Mouse (Mus musculus): ENCODE data around the gene Tctex1d4.

DNA sequence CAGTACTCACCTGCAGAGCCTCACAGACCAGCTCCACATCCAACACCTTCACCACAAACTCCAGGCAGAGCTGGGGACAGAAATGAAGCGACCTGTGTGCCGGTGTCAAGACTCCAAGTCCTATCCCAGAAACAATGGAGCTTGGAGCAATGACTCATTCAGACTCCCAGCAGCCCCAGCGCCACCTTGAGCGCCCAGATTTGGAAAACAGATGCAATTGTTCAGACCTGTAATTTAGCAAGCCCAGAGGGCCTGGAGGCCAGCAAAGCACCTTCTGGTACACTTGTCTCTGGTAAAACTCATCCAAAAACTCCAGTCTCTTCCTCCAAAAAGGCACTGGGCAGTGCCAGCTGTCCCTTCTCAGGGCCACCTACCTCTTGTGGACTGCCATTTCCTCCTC lies 4.4 kb upstream of the Tctex1d4 start:
- TF ChIP-seq ZNF384 (IDR thresholded peaks at IDR 0.05; ENCODE audit: low read depth, low read length) (no peak), MAFK (IDR thresholded peaks at IDR 0.05; ENCODE audit: insufficient read depth, low read depth, low read length) (no peak), ZC3H11A (IDR thresholded peaks at IDR 0.05; ENCODE audit: borderline replicate concordance, low read depth, low read length) (no peak), CHD2 (IDR thresholded peaks at IDR 0.05; ENCODE audit: low read depth, low read length) (no peak), HCFC1 (IDR thresholded peaks at IDR 0.05; ENCODE audit: borderline replicate concordance, insufficient read depth, low read length) (no peak)

All from ES-E14 (cell line).